Mouse (Mus musculus): ENCODE data around the gene Rex1bd. TPM values are rescaled to one million over a fixed set of nuclear protein-coding genes. Genes with fewer than 3 reads are reported as not detected.

The Rex1bd gene
- polyA plus RNA-seq, 1 experiment from 2014 or later: 135 TPM

GRCm38 (mm10) chr8:70486191-70486681 is 20.3 kb downstream of the Rex1bd start:
- WGBS: 64% methylated on average over 7 of the region's 7 CpGs
- peaks cover 38% of the 10 kb centered on the region for H3K4me1 ChIP-seq (ENCODE audit: insufficient read depth, low read length)
- ATAC-seq (ENCODE audit: low FRiP score, low TSS enrichment): no peak
- no peaks in the 10 kb centered on the region for H3K9me3 ChIP-seq (ENCODE audit: low read length)
- peaks cover 78% of the 10 kb centered on the region for H3K27me3 ChIP-seq (ENCODE audit: insufficient read depth, low read length)
- no peak overlapping the region for H3K9ac ChIP-seq (replicated peaks; ENCODE audit: low read length)
- H3K36me3 ChIP-seq (ENCODE audit: insufficient read depth, low read length): no peaks in the 10 kb centered on the region
- H3K27ac ChIP-seq (ENCODE audit: low read length): no peak overlapping the region
- no peak overlapping the region for H3K4me3 ChIP-seq (ENCODE audit: low read length)
- no peak overlapping the region for H3K4me2 ChIP-seq (replicated peaks; ENCODE audit: low read depth, low read length)

GRCm38 (mm10) chr8:70482943-70483342 is 23.6 kb downstream of the Rex1bd start:
- no peaks in the 10 kb centered on the region for H3K36me3 ChIP-seq (ENCODE audit: insufficient read depth, low read length)
- peaks cover 9% of the 10 kb centered on the region for H3K4me1 ChIP-seq (ENCODE audit: insufficient read depth, low read length)
- H3K27ac ChIP-seq (ENCODE audit: low read length): no peak overlapping the region
- WGBS: 74% methylated on average over 2 of the region's 2 CpGs
- no peak overlapping the region for H3K9ac ChIP-seq (replicated peaks; ENCODE audit: low read length)
- ATAC-seq (ENCODE audit: low FRiP score, low TSS enrichment): no peak
- H3K27me3 ChIP-seq (ENCODE audit: insufficient read depth, low read length): peaks cover 56% of the 10 kb centered on the region
- H3K4me3 ChIP-seq (ENCODE audit: low read length): no peak overlapping the region
- no peak overlapping the region for H3K4me2 ChIP-seq (replicated peaks; ENCODE audit: low read depth, low read length)
- H3K9me3 ChIP-seq (ENCODE audit: low read length): no peaks in the 10 kb centered on the region

GRCm38 (mm10) chr8:70481908-70482307 is 24.6 kb downstream of the Rex1bd start:
- Histone ChIP-seq H3K4me1 (ENCODE audit: insufficient read depth, low read length) (peaks cover 12% of the 10 kb centered on the region; the same call in 1 of the 2 replicates), H3K4me2 (replicated peaks; ENCODE audit: low read depth, low read length) (no peak overlapping the region), H3K27ac (ENCODE audit: low read length) (no peak overlapping the region), H3K27me3 (ENCODE audit: insufficient read depth, low read length) (peaks cover 47% of the 10 kb centered on the region), H3K9ac (replicated peaks; ENCODE audit: low read length) (no peak overlapping the region), H3K36me3 (ENCODE audit: insufficient read depth, low read length) (no peaks in the 10 kb centered on the region), H3K4me3 (ENCODE audit: low read length) (no peak overlapping the region), H3K9me3 (ENCODE audit: low read length) (no peaks in the 10 kb centered on the region)
- no peak for ATAC-seq (ENCODE audit: low FRiP score, low TSS enrichment)
- 81% methylated on average over 3 of the region's 3 CpGs for WGBS

DNA sequence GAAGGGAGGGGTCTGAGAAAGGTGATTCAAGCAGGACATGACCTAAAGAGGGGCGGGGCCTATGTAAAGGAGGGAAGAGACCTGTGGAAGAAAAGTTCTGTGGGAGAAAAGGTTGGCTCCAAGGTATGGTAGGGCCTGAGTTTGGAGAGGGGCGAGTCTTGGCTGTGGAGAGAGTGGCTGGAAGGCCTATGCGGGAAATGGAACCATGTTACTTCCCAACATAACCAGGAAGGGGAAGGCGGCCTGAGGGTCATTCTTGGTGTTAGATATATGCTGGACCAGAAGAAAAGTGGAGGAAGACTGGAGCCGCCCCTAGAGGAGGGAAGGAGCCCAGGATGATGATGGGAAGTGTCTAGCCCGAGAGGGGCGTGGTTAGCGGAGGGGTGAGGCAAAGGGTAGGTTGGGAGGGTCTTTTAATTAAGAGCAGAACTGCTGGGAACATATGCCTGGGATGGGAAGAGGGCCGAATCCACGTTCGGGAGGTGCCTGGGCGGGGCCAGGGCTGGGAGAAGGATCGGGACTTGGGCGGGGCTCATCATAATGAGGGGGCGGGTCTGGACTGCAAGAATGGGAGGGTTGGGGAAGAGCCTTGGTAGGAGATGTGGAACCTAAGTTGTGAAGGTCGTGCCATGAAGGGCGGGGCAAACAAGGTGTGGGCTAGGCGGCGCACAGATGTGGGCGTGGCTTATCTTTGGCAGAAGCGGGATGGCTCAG is 29.1 kb downstream of the Rex1bd start:
- Histone ChIP-seq H3K4me2 (replicated peaks; ENCODE audit: low read depth, low read length) (peak overlapping the region; percentile 60), H3K27me3 (ENCODE audit: insufficient read depth, low read length) (peaks cover 11% of the 10 kb centered on the region; the same call in 1 of the 2 replicates), H3K27ac (ENCODE audit: low read length) (peak overlapping the region; percentile 63), H3K9me3 (ENCODE audit: low read length) (no peaks in the 10 kb centered on the region), H3K36me3 (ENCODE audit: insufficient read depth, low read length) (no peaks in the 10 kb centered on the region), H3K9ac (replicated peaks; ENCODE audit: low read length) (peak overlapping the region; percentile 18; the same call in 1 of the 2 replicates), H3K4me1 (ENCODE audit: insufficient read depth, low read length) (peaks cover 16% of the 10 kb centered on the region), H3K4me3 (ENCODE audit: low read length) (peak overlapping the region; percentile 85)
- whole genome bisulfite sequencing: 2% methylated on average over 21 of the region's 21 CpGs
- peak; percentile 57 for ATAC-seq (ENCODE audit: low FRiP score, low TSS enrichment)

DNA sequence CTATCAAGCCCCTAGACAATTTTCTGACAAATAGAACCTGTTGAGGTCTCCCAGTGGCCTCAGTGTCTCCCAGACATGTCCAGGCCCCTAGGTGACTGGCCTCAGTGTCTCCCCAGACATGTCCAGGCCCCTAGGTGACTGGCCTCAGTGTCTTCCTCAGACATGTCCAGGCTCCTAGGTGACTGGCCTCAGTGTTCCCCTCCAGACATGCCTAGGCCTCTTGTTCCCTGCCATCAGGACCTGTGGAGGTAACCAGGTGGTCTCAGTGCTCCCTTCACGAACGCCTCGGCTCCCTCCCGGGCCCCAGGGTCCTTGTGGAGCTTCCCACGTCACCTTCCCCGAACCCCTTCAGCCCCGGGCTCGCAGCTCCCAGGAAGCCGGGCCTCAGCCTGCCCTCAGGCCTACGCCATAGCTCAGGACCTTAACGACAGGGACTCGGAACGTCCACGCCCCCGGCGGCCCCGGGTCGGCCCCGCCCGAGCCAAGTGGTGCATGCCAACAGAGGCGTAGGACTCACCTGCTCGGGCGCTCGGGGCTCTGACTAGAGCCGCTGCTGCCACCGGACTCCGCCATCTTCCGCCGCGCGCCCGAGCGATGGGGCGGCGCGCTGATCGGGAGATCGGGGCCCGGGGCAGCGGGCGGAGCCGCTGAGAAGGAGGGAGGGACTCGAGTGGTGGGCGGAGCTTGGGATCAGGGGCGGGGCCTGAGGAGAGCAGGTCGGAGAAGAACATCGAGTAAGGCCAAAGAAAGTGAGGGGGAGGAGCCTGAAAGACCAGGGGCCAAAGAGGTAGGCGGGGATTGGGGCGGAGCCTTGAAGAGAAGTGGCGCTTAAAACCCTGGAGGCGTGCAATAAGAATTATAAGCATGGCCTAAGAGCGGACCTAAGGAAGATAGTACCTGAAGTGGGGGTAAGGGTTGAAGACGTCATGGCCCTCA is 30.0 kb downstream of the Rex1bd start, which contains the start of gene Klhl26:
TSS of gene Klhl26 (minus strand) at position 636 of the 936 bp plus-strand sequence.
- under 1% methylated on average over 52 of the region's 53 CpGs for WGBS
- Histone ChIP-seq H3K27me3 (ENCODE audit: insufficient read depth, low read length) (peaks cover 11% of the 10 kb centered on the region; the same call in 1 of the 2 replicates), H3K4me2 (replicated peaks; ENCODE audit: low read depth, low read length) (peak within 1 kb of the TSS; percentile 60), H3K27ac (ENCODE audit: low read length) (peak within 1 kb of the TSS; percentile 72), H3K4me3 (ENCODE audit: low read length) (peak within 1 kb of the TSS; percentile 85), H3K9ac (replicated peaks; ENCODE audit: low read length) (peak within 1 kb of the TSS; percentile 92), H3K36me3 (ENCODE audit: insufficient read depth, low read length) (no peaks in the 10 kb centered on the region), H3K4me1 (ENCODE audit: insufficient read depth, low read length) (peaks cover 16% of the 10 kb centered on the region), H3K9me3 (ENCODE audit: low read length) (no peaks in the 10 kb centered on the region)
- peak; percentile 91 for ATAC-seq (ENCODE audit: low FRiP score, low TSS enrichment)

DNA sequence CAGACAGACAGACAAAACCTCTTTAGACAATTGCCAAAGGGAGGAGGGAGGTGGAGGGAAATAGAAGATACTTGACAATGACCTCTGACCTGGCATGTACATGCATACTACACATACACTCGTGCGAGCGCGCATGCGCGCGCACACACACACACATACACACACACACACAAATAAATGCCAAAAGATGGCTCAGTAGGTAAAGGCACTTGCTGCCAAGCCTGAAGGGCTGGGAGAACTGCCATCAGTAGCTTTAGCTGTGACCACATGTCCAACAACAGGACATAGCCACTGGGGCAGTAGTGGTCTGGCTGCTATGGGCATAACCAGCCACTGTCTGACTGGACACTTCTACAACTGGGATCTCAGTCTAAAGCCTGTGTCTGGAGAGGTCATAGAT is 34.7 kb downstream of the Rex1bd start:
- H3K27ac ChIP-seq (ENCODE audit: low read length): no peak overlapping the region
- WGBS: 93% methylated on average over 7 of the region's 7 CpGs
- H3K36me3 ChIP-seq (ENCODE audit: insufficient read depth, low read length): no peaks in the 10 kb centered on the region
- H3K9ac ChIP-seq (replicated peaks; ENCODE audit: low read length): no peak overlapping the region
- ATAC-seq (ENCODE audit: low FRiP score, low TSS enrichment): no peak
- no peak overlapping the region for H3K4me2 ChIP-seq (replicated peaks; ENCODE audit: low read depth, low read length)
- H3K4me3 ChIP-seq (ENCODE audit: low read length): no peak overlapping the region
- H3K27me3 ChIP-seq (ENCODE audit: insufficient read depth, low read length): no peaks in the 10 kb centered on the region
- H3K9me3 ChIP-seq (ENCODE audit: low read length): no peaks in the 10 kb centered on the region
- peaks cover 13% of the 10 kb centered on the region for H3K4me1 ChIP-seq (ENCODE audit: insufficient read depth, low read length)

DNA sequence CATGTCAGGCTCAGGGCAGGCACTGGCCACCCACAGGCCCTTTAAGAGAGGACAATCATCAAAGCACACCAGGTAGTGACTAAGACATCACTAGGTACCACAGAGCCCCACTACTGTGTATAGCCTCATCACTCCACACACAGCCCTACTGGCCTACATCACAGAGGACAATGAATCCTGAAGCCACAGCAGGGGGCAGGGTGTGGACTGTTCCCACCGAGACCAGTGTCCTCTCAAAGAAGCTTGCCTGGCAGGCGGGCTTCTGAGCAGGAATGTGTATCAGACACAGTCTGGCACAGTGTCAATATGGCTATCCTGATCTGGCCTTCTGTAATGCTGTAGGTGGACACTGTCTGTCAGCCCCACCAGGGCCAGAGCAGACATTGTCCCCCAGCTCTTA is 36.6 kb downstream of the Rex1bd start:
- Histone ChIP-seq H3K4me2 (replicated peaks; ENCODE audit: low read depth, low read length) (no peak overlapping the region), H3K4me1 (ENCODE audit: insufficient read depth, low read length) (peaks cover 11% of the 10 kb centered on the region), H3K27me3 (ENCODE audit: insufficient read depth, low read length) (no peaks in the 10 kb centered on the region), H3K4me3 (ENCODE audit: low read length) (no peak overlapping the region), H3K9me3 (ENCODE audit: low read length) (no peaks in the 10 kb centered on the region), H3K36me3 (ENCODE audit: insufficient read depth, low read length) (no peaks in the 10 kb centered on the region), H3K9ac (replicated peaks; ENCODE audit: low read length) (no peak overlapping the region), H3K27ac (ENCODE audit: low read length) (no peak overlapping the region)
- WGBS: 80% methylated on average over 2 of the region's 2 CpGs
- ATAC-seq (ENCODE audit: low FRiP score, low TSS enrichment): 0 out of 2 replicates have a peak, but pooled peaks have one; percentile 32

- Histone ChIP-seq H3K27me3 (ENCODE audit: insufficient read depth, low read length) (no peaks in the 10 kb centered on the region), H3K9ac (replicated peaks; ENCODE audit: low read length) (no peak overlapping the region), H3K4me2 (replicated peaks; ENCODE audit: low read depth, low read length) (no peak overlapping the region), H3K27ac (ENCODE audit: low read length) (no peak overlapping the region), H3K4me1 (ENCODE audit: insufficient read depth, low read length) (peaks cover 11% of the 10 kb centered on the region), H3K9me3 (ENCODE audit: low read length) (no peaks in the 10 kb centered on the region), H3K4me3 (ENCODE audit: low read length) (no peak overlapping the region), H3K36me3 (ENCODE audit: insufficient read depth, low read length) (no peaks in the 10 kb centered on the region)
- 57% methylated on average over 10 of the region's 10 CpGs for WGBS
- ATAC-seq (ENCODE audit: low FRiP score, low TSS enrichment): no peak
Measured at GRCm38 (mm10) chr8:70469295-70469916, 37.1 kb downstream of the Rex1bd start.

DNA sequence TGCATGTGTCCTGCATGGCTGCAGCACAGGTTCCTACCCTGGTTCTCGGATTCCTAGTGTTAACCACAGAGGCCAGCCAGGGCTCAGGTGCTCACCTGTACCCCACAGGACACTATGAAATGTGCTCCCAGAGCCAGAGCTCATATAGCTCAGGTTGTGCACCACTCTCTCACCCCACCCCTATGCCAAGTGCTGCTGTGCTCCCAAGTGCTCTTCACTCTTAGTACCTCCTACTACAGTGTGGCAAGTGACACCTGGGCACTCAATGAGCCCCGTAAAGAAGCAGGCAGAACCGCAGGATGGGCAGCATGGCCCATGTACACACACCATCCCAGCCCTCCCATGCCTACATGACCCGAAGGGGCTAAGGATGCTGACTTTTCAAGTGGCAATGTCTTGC is 37.8 kb downstream of the Rex1bd start:
- no peak overlapping the region for H3K9ac ChIP-seq (replicated peaks; ENCODE audit: low read length)
- H3K4me1 ChIP-seq (ENCODE audit: insufficient read depth, low read length): peaks cover 11% of the 10 kb centered on the region
- no peak overlapping the region for H3K4me2 ChIP-seq (replicated peaks; ENCODE audit: low read depth, low read length)
- H3K36me3 ChIP-seq (ENCODE audit: insufficient read depth, low read length): no peaks in the 10 kb centered on the region
- H3K27me3 ChIP-seq (ENCODE audit: insufficient read depth, low read length): no peaks in the 10 kb centered on the region
- 79% methylated on average over 4 of the region's 4 CpGs for WGBS
- no peak for ATAC-seq (ENCODE audit: low FRiP score, low TSS enrichment)
- H3K9me3 ChIP-seq (ENCODE audit: low read length): no peaks in the 10 kb centered on the region
- H3K27ac ChIP-seq (ENCODE audit: low read length): no peak overlapping the region
- no peak overlapping the region for H3K4me3 ChIP-seq (ENCODE audit: low read length)
